Mouse (Mus musculus) myocyte (in vitro differentiated cells): ENCODE data around the gene 2010109A12Rik.
A peak's percentile ranks its signal among the peaks of the same experiment; 100 is the strongest.

Experiments used
- E2F4 ChIP-seq: IDR thresholded peaks from one replicate; pipeline ENCODE4 v1.6.1; 2011; ENCODE audit warnings: mild to moderate bottlenecking, control low read depth, moderate library complexity; ENCODE audit not compliant: insufficient read depth
- MAX ChIP-seq: IDR thresholded peaks from one replicate; pipeline ENCODE4 v1.6.1; 2011; ENCODE audit warnings: low read depth, mild to moderate bottlenecking, control low read depth
- MYOG ChIP-seq, 3 experiments: IDR thresholded peaks; one replicate each; pipeline ENCODE4 v1.6.1; 2011; ENCODE audit warnings: control low read depth in 2 of 3, low read depth in 2 of 3, mild to moderate bottlenecking in 2 of 3; ENCODE audit not compliant: insufficient read length in 2 of 3, control insufficient read depth in 1 of 3, insufficient read depth in 1 of 3
- POLR2A ChIP-seq: IDR thresholded peaks from one replicate; pipeline ENCODE4 v1.6.1; 2011; ENCODE audit warnings: low read depth, mild to moderate bottlenecking, control low read depth, moderate library complexity; ENCODE audit not compliant: insufficient read length
- POLR2AphosphoS2 ChIP-seq: IDR thresholded peaks from one replicate; pipeline ENCODE4 v1.6.1; 2011; ENCODE audit warnings: low read depth, control low read depth; ENCODE audit not compliant: insufficient read length

- TF ChIP-seq MAX (no peak), POLR2A (peak; percentile 44), POLR2AphosphoS2 (peak; percentile 91), E2F4 (no peak), MYOG (IDR thresholded peaks at IDR 0.05; ENCODE audit: control insufficient read depth in 1 of 3, insufficient read depth in 1 of 3, insufficient read length in 2 of 3, low read depth in 2 of 3) (no peak)
Measured at GRCm38 (mm10) chr5:93184548-93184947, 21.8 kb upstream of the 2010109A12Rik start.
